Mouse (Mus musculus) heart, embryonic 13.5 days (tissue): ENCODE measurements around the gene P3h2. TPM values are rescaled to one million over a fixed set of nuclear protein-coding genes. Genes with fewer than 3 reads are reported as not detected.

Experiments used
- ATAC-seq: fragments of 200-750 bp; cut with Nextera tagmentation; 2 replicates; pipeline ENCODE4 v1.8.0; 2017; ENCODE audit warnings: moderate TSS enrichment; ENCODE audit not compliant: insufficient number of reproducible peaks, low FRiP score, low TSS enrichment; ENCODE audit errors: extremely low read depth
- H3K27ac ChIP-seq: fragments of 300-500 bp; sonication (generic); replicated peaks from 2 replicates; pipeline ENCODE4 v1.5.1; 2015; ENCODE audit warnings: moderate library complexity, mild to moderate bottlenecking, inconsistent platforms
- H3K27me3 ChIP-seq: fragments of 300-500 bp; sonication (generic); replicated peaks from 2 replicates; pipeline ENCODE4 v1.6.1; 2015; ENCODE audit warnings: mild to moderate bottlenecking, inconsistent platforms
- H3K36me3 ChIP-seq: fragments of 300-500 bp; sonication (generic); 2 replicates; pipeline ENCODE4 v1.6.1; 2015; ENCODE audit warnings: mild to moderate bottlenecking, inconsistent platforms
- H3K4me1 ChIP-seq: fragments of 300-500 bp; sonication (generic); 2 replicates; pipeline ENCODE4 v1.6.1; 2015; ENCODE audit warnings: inconsistent platforms
- H3K4me2 ChIP-seq: fragments of 300-500 bp; sonication (generic); 2 replicates; pipeline ENCODE4 v1.6.1; 2015; ENCODE audit warnings: inconsistent platforms, mild to moderate bottlenecking, moderate library complexity
- H3K4me3 ChIP-seq: fragments of 300-500 bp; sonication (generic); 2 replicates; pipeline ENCODE4 v1.5.1; 2015; ENCODE audit warnings: moderate library complexity, mild to moderate bottlenecking, inconsistent platforms
- H3K9ac ChIP-seq: fragments of 300-500 bp; sonication (generic); 2 replicates; pipeline ENCODE4 v1.6.1; 2015; ENCODE audit warnings: inconsistent platforms, mild to moderate bottlenecking, moderate library complexity
- H3K9me3 ChIP-seq: fragments of 300-500 bp; sonication (generic); 2 replicates; pipeline ENCODE4 v1.6.1; 2016; ENCODE audit warnings: inconsistent platforms
- WGBS: fragments of 180-500 bp; shearing (Covaris S2); methylation state at CpG from one replicate; pipeline ENCODE4 v1.1.7; 2015; ENCODE audit warnings: mixed read lengths; 5-methylcytosine and 5-hydroxymethylcytosine counted together
- polyA plus RNA-seq: library from polyadenylated mRNA; unstranded; fragments of >200 nt; fragmentation: Nextera tagmentation; extraction: Ambion mirVana; gene quantifications from 2 replicates; pipeline ENCODE4 v1.2.1, GENCODE M21; 2015

P3h2 gene
- polyA plus RNA-seq, 1 experiment from 2014 or later, result 7.0 TPM

GRCm38 (mm10) chr16:25977210-25977609 lies 128.4 kb downstream of the P3h2 start:
- 79% methylated on average over 2 of the region's 2 CpGs for WGBS
- Histone ChIP-seq H3K27ac (no peak overlapping the region), H3K36me3 (peaks cover 36% of the 10 kb centered on the region), H3K4me3 (no peak overlapping the region), H3K4me1 (peaks cover 3% of the 10 kb centered on the region; the same call in 1 of the 2 replicates), H3K9ac (no peak overlapping the region), H3K27me3 (no peaks in the 10 kb centered on the region), H3K9me3 (no peaks in the 10 kb centered on the region), H3K4me2 (no peak overlapping the region)
- ATAC-seq, result no peak

DNA sequence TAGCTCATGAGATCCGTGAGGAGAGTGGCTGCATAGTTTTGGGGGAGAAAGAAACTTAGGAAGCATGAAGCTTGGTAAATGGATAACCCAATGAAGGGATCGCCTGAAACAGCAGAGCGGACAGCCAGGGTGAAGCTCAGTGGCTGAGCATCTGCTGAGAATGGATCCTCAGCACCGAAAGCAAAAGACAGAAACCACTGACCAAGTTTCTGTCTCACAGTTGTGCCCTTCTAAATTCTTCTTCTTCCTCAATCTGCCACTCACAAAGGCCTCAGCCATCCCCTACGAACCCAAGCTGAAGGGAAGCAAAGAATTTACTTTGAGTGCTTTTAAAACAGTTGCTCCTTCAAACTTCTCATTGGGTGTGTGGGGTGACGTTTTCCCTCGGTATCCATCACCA lies 134.3 kb downstream of the P3h2 start:
- Histone ChIP-seq H3K9ac (no peak overlapping the region), H3K27me3 (no peaks in the 10 kb centered on the region), H3K27ac (no peak overlapping the region), H3K9me3 (no peaks in the 10 kb centered on the region), H3K4me3 (no peak overlapping the region), H3K4me2 (no peak overlapping the region), H3K36me3 (peaks cover 58% of the 10 kb centered on the region), H3K4me1 (peaks cover 4% of the 10 kb centered on the region; the same call in 1 of the 2 replicates)
- no peak for ATAC-seq
- 84% methylated on average over 7 of the region's 7 CpGs for WGBS

- no peaks in the 10 kb centered on the region for H3K9me3 ChIP-seq
- no peak overlapping the region for H3K27ac ChIP-seq
- H3K4me1 ChIP-seq, result peaks cover 4% of the 10 kb centered on the region; the same call in 1 of the 2 replicates
- H3K36me3 ChIP-seq, result peaks cover 64% of the 10 kb centered on the region
- no peak overlapping the region for H3K9ac ChIP-seq
- H3K4me3 ChIP-seq, result no peak overlapping the region
- 74% methylated on average over 5 of the region's 5 CpGs for WGBS
- no peak for ATAC-seq
- no peaks in the 10 kb centered on the region for H3K27me3 ChIP-seq
- no peak overlapping the region for H3K4me2 ChIP-seq
Measured at GRCm38 (mm10) chr16:25970720-25971119, 134.9 kb downstream of the P3h2 start.

- H3K4me2 ChIP-seq, result no peak overlapping the region
- no peak for ATAC-seq
- H3K27ac ChIP-seq, result no peak overlapping the region
- no peaks in the 10 kb centered on the region for H3K9me3 ChIP-seq
- H3K4me3 ChIP-seq, result no peak overlapping the region
- H3K36me3 ChIP-seq, result peaks cover 69% of the 10 kb centered on the region
- no peaks in the 10 kb centered on the region for H3K27me3 ChIP-seq
- peaks cover 4% of the 10 kb centered on the region; the same call in 1 of the 2 replicates for H3K4me1 ChIP-seq
- 68% methylated on average over 6 of the region's 6 CpGs for WGBS
- H3K9ac ChIP-seq, result no peak overlapping the region
Measured at GRCm38 (mm10) chr16:25970193-25970592, 135.4 kb downstream of the P3h2 start.

DNA sequence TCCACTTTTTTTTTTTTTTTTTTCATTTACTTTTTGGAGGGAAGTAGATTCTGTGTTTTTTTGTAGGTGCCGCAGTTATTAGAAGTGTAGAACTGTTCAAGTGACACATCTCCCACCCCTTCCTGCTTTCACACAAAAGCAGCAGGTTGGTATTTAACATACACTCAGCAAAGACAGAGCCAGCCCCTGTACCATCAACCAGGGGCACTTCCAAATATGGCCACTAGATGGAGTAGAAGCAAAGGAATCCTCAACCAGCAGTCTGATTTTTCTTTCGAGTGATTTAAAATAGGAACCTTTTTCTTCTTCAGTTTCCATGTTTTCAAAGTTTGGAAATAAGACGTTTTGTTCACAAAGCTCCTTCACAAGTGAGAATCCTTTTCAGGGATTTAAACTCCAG lies 138.3 kb downstream of the P3h2 start:
- WGBS, result 24% methylated on average over 3 of the region's 3 CpGs
- peaks cover 63% of the 10 kb centered on the region for H3K36me3 ChIP-seq
- H3K9me3 ChIP-seq, result no peaks in the 10 kb centered on the region
- H3K4me3 ChIP-seq, result no peak overlapping the region
- no peak overlapping the region for H3K9ac ChIP-seq
- no peak overlapping the region for H3K4me2 ChIP-seq
- H3K4me1 ChIP-seq, result peaks cover 4% of the 10 kb centered on the region; the same call in 1 of the 2 replicates
- no peaks in the 10 kb centered on the region for H3K27me3 ChIP-seq
- ATAC-seq, result no peak
- no peak overlapping the region for H3K27ac ChIP-seq

DNA sequence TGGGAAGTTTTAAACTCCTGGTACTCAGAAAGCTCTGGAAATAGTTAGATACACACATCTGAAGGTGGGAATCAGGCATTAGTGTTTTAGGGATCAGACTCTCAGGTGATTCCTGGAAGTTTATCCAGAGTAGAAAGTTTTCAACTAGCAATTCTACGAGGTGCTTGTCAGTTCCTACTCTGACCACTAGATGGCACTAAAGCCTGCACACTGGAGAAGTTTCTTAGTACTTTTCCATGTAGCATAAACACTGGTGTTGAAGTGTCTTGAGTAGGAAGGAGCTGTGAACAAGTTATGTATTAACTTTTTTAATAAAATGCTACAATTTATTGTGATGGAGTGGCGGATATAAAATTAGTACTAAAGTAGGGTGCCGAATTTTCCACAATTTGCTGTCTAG lies 141.7 kb downstream of the P3h2 start:
- Histone ChIP-seq H3K27ac (no peak overlapping the region), H3K4me1 (no peaks in the 10 kb centered on the region), H3K9me3 (no peaks in the 10 kb centered on the region), H3K9ac (no peak overlapping the region), H3K36me3 (peaks cover 59% of the 10 kb centered on the region), H3K4me3 (no peak overlapping the region), H3K4me2 (no peak overlapping the region), H3K27me3 (no peaks in the 10 kb centered on the region)
- ATAC-seq, result no peak
- WGBS, result 24% methylated on average over 3 of the region's 3 CpGs

DNA sequence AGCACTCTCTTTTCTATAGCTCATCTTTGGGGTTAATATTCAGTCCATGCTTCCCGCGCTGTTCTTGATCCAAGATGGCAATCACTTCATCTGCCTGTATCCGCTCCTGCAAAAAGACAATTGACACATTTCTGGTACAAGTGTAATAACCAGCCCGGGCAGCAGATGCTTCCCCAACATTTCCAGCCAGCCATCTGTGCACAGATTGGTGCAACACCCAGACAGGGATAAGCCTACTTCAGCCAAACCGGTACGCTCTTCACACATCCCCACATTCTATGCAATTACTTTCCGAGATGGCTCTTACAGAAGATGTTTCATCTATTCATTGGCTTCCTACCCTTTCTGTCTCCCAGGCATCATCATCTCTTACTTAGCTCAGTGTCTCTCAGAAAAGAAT lies 145.2 kb downstream of the P3h2 start:
- no peak overlapping the region for H3K4me2 ChIP-seq
- H3K4me1 ChIP-seq, result no peaks in the 10 kb centered on the region
- H3K36me3 ChIP-seq, result peaks cover 50% of the 10 kb centered on the region
- no peak overlapping the region for H3K9ac ChIP-seq
- 85% methylated on average over 7 of the region's 7 CpGs for WGBS
- H3K9me3 ChIP-seq, result no peaks in the 10 kb centered on the region
- no peak overlapping the region for H3K27ac ChIP-seq
- ATAC-seq, result no peak
- H3K27me3 ChIP-seq, result no peaks in the 10 kb centered on the region
- no peak overlapping the region for H3K4me3 ChIP-seq

DNA sequence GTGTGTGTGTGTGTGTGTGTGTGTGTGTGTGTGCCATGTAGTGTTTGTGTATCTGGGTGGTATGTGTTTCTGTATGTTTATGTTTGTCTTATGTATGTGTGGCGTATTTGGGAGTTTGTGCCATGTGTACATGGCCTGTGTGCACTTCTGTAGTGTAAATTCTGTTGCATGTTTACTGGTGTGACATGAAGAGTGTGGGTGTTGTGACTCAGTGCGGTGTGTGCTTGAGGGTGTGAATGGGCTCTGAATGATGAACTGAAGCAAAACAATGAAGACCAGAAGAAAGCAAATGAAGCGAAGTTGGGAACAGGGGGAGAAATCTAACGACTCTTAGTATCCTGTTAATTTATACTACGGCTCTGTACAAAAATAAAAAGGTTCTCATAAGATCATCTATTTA lies 145.7 kb downstream of the P3h2 start:
- Histone ChIP-seq H3K27me3 (no peaks in the 10 kb centered on the region), H3K9ac (no peak overlapping the region), H3K4me2 (no peak overlapping the region), H3K36me3 (peaks cover 45% of the 10 kb centered on the region), H3K4me3 (no peak overlapping the region), H3K27ac (no peak overlapping the region), H3K4me1 (no peaks in the 10 kb centered on the region), H3K9me3 (no peaks in the 10 kb centered on the region)
- WGBS, result 83% methylated on average over 5 of the region's 5 CpGs
- ATAC-seq, result no peak

DNA sequence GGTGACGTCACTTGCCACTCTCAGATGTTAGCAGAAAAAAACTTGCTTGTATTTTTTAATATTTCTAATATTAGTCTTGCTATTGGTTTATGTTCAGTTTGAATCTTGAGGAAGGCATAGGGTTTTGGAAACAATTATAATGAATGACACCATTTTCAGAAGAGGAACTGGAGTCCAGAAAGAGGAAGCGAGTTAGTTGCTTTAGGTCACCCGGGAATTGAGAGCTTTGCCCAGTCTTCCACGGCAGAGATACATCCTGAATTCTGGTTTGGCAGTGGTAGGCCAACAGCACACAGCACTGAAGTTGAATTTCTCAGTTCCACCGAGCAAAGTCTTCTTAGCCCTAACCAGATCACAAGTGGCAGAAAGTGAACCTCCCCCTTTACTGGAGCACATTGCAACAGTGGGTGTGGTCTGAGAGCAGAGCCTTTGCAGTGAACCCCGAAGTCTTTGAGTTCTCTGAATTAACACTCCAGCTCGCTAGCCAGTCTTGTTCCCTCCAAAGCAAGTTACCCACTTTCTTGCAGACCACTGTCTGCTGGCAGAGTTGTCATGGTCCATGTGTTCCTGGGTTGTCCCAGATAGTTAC lies 146.8 kb downstream of the P3h2 start:
- Histone ChIP-seq H3K4me3 (no peak overlapping the region), H3K27me3 (no peaks in the 10 kb centered on the region), H3K4me2 (no peak overlapping the region), H3K4me1 (no peaks in the 10 kb centered on the region), H3K27ac (no peak overlapping the region), H3K9me3 (no peaks in the 10 kb centered on the region), H3K9ac (no peak overlapping the region), H3K36me3 (peaks cover 40% of the 10 kb centered on the region)
- 75% methylated on average over 7 of the region's 7 CpGs for WGBS
- ATAC-seq, result no peak

DNA sequence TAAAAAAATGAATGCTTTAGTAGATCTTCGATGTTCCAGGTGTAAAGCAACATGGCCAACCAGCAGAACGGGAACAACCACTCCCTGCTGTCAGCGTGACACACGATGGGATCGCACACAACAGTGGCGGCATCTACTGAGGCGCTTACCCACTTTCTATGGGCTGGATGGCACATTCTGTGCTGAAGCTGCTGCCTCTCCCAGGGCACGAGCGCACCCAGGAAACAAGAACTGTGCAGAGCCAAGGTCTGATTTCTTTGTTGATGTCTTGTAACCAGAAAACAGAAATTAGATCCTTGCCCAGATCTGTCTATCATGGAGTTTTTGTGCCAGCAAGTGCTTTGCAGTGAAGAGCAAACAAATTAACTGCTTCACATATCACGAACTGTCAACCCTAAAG lies 147.4 kb downstream of the P3h2 start:
- H3K9me3 ChIP-seq, result no peaks in the 10 kb centered on the region

DNA sequence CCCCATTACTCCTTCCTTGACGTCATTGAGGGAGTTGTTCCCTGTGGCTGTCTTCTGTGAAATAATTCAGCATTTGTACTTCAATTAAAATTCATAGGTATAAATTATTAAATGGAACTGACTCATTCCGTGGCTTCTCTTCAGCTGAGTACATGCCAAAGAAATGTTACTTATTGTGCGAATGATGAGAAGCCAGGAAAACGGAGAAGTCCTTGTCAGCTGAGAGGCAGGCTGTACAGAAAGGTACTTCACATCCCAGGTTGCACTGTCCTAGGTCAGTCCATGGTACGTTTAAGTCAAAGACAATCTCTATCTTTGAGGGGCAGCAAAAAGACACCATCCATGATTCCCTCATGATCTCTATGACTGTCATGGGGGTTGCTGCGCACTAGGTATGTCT lies 148.8 kb downstream of the P3h2 start:
- no peak overlapping the region for H3K27ac ChIP-seq
- H3K27me3 ChIP-seq, result no peaks in the 10 kb centered on the region
- peaks cover 40% of the 10 kb centered on the region for H3K36me3 ChIP-seq
- no peak overlapping the region for H3K4me3 ChIP-seq
- no peak for ATAC-seq
- no peak overlapping the region for H3K4me2 ChIP-seq
- H3K9me3 ChIP-seq, result no peaks in the 10 kb centered on the region
- no peak overlapping the region for H3K9ac ChIP-seq
- 84% methylated on average over 6 of the region's 6 CpGs for WGBS
- no peaks in the 10 kb centered on the region for H3K4me1 ChIP-seq

More for the DNA sequence above, 147.4 kb downstream of the P3h2 start:
- no peak overlapping the region for H3K4me3 ChIP-seq
- no peak overlapping the region for H3K9ac ChIP-seq
- H3K4me2 ChIP-seq, result no peak overlapping the region
- ATAC-seq, result no peak
- no peaks in the 10 kb centered on the region for H3K27me3 ChIP-seq
- H3K4me1 ChIP-seq, result no peaks in the 10 kb centered on the region
- H3K27ac ChIP-seq, result no peak overlapping the region
- H3K36me3 ChIP-seq, result peaks cover 40% of the 10 kb centered on the region
- 88% methylated on average over 10 of the region's 10 CpGs for WGBS

- Histone ChIP-seq H3K36me3 (peaks cover 22% of the 10 kb centered on the region), H3K9me3 (no peaks in the 10 kb centered on the region), H3K4me1 (no peaks in the 10 kb centered on the region), H3K4me2 (no peak overlapping the region), H3K4me3 (no peak overlapping the region), H3K27me3 (0 out of 2 replicates have a peak, but pooled peaks cover 3% of the 10 kb centered on the region), H3K27ac (no peak overlapping the region), H3K9ac (no peak overlapping the region)
- WGBS, result 78% methylated on average over 3 of the region's 3 CpGs
- no peak for ATAC-seq
Measured at GRCm38 (mm10) chr16:25954614-25955013, 151.0 kb downstream of the P3h2 start.
